Mouse (Mus musculus): ENCODE data around the gene Dnttip2. TPM values are rescaled to one million over a fixed set of nuclear protein-coding genes. Genes with fewer than 3 reads are reported as not detected.
"Not testable (repeated sequence)": the region's sequence is repeated elsewhere in the genome, so short reads cannot be mapped to it uniquely, and the experiment has no call there.

The Dnttip2 gene
- total RNA-seq (2015) = 65.3 and 76.9 TPM in 2 replicates
- 81.9 and 94.7 TPM in 2 replicates for total RNA-seq (2017)

GRCm38 (mm10) chr3:122274241-122275024 lies at the start of gene Dnttip2:
Dnttip2 (plus strand) TSS chr3:122274388.
- peak; percentile 92 for ATAC-seq (ENCODE audit: poor library complexity, severe bottlenecking)

DNA sequence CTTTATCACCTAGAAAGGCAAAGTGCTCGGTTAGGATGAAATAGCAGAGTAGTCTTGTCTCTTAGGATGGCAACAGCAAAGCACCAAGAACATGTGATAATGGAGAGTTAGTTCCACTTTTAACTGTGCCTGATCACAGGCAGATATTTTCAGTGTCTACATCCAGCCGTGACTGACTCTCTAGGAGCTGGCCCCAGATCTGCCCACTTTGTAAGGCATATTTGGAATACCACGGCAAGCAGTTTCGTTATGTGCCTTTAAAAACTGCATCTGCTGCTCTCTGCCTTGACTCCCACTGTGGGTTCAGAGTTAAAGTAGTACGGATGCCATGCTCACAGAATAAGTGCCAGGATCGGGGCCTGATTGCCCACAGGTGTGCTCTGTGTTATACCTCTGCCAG lies 47.2 kb upstream of the Dnttip2 start:
- not testable (repeated sequence) for ATAC-seq (ENCODE audit: poor library complexity, severe bottlenecking)

- ATAC-seq (ENCODE audit: poor library complexity, severe bottlenecking) = no peak
Measured at GRCm38 (mm10) chr3:122235772-122236171, 38.4 kb upstream of the Dnttip2 start.

DNA sequence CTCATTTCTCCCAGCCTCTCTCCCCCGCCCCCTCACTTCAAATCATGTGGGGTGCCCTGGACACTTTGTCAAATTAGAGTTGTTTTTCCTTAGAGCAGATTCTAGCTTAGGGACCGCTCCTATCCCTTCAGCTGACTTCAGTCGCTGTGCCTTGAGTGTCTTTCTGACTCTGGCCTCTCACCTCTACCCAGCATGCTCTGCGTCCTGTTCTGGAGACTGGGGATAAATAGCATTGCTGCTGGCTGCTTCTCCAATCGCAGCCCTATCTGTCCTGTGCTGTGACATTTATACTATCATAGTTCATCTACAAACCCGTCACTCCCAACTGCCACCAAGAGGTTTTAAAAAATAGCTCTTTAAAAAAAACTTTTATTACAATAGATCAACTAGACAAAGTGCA lies 31.3 kb upstream of the Dnttip2 start:
- ATAC-seq (ENCODE audit: poor library complexity, severe bottlenecking) = no peak

GRCm38 (mm10) chr3:122243416-122244167 lies 30.6 kb upstream of the Dnttip2 start:
- 0 out of 2 replicates have a peak, but pooled peaks have one; percentile 17 for ATAC-seq (ENCODE audit: poor library complexity, severe bottlenecking)

GRCm38 (mm10) chr3:122244759-122245158 lies 29.4 kb upstream of the Dnttip2 start:
- ATAC-seq (ENCODE audit: poor library complexity, severe bottlenecking) = no peak

DNA sequence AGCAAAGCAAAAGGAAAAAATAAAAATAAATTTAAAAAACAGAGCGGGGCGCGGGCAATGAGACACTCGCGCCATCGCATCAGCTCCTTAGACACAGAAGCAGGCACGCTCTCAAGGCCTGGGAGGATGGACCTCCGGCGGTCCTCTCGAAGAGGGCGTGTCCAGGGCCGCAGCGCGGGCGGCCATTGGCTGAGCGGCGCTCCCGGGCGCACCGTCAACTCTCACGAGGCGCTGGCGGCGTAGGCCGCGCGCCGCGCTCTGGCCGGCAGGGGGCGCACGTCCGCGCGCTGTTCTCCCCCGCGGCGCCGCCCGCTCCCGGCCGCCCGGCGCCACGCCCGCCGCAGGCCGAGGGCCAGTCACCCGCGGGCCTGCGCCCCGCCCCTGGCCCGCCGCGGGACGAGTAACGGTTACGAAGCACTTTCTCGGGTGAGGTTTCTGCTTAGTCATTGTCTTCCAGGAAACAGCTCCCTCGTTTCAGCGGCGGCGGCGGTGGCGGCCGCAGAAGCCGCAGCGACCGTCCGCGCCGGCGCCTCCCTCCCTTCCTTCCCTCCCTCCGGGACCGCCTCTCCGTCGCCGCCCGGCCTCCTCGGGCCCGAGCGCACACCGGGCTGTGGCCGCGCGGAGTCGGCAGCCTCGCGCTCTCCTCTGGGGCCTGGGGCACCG lies 28.8 kb upstream of the Dnttip2 start, which contains the start of gene Gclm:
Gene Gclm, plus strand, starts transcription at position 343 of the 663 bp plus-strand sequence.
- ATAC-seq (ENCODE audit: poor library complexity, severe bottlenecking) = peak; percentile 80

GRCm38 (mm10) chr3:122245878-122246332 lies 28.3 kb upstream of the Dnttip2 start:
- ATAC-seq (ENCODE audit: poor library complexity, severe bottlenecking) = peak; percentile 53

- no peak for ATAC-seq (ENCODE audit: poor library complexity, severe bottlenecking)
Measured at GRCm38 (mm10) chr3:122246406-122246805, 27.8 kb upstream of the Dnttip2 start.

- peak; percentile 5; the same call in 1 of the 2 replicates for ATAC-seq (ENCODE audit: poor library complexity, severe bottlenecking)
Measured at GRCm38 (mm10) chr3:122246986-122247767, 27.0 kb upstream of the Dnttip2 start.

DNA sequence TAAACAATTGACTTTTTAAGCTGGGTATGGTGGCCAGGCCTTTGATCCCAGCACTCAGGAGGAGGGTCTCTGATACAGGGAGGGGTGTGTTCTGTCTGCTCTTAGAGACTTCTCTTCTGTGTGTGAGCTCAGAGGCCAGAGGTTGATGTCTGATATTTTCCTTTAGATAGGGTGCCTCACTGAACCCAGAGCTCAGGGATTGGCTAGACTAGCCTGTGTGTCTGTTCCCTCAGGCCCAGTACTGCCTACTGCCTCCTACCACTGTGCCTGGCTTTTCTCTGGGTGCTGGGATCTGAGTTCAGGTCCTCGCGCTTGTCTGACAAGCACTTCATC lies 26.5 kb upstream of the Dnttip2 start:
- ATAC-seq (ENCODE audit: poor library complexity, severe bottlenecking) = no peak

GRCm38 (mm10) chr3:122252466-122253253 lies 21.5 kb upstream of the Dnttip2 start:
- no peak for ATAC-seq (ENCODE audit: poor library complexity, severe bottlenecking)

DNA sequence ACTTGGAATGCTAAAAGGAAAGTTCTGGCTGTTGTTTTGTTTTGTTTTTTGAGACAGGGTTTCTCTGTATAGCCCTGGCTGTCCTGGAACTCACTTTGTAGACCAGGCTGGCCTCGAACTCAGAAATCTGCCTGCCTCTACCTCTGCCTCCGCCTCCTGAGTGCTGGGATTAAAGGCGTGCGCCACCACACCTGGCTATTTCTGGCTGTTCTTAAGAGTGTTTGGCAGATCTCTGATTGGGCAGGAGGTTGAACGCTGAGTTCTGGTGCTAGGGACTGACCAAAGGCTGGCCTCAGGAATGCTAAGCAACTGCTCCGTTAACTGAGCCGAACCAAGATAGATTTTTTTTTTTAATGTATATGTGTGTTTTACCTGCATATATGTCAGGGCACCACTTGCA lies 20.1 kb upstream of the Dnttip2 start:
- ATAC-seq (ENCODE audit: poor library complexity, severe bottlenecking) = not testable (repeated sequence)

- ATAC-seq (ENCODE audit: poor library complexity, severe bottlenecking) = no peak
Measured at GRCm38 (mm10) chr3:122269986-122270385, 4.2 kb upstream of the Dnttip2 start.

DNA sequence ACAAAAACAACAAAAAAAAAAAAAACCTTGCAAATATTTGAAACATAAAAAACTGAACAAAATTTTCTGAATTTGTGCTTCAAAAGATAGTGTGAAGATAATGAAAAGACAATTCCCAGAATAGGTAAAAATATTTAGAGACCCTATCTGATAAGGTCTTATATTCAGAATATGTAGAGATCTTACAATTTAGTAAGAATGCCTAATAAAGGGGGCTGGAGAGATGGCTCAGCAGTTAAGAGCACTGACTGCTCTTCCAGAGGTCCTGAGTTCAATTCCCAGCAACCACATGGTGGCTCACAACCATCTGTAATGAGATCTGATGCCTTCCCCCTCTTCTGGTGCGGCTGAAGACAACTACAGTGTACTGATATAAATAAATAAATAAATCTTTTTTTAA lies 1.6 kb upstream of the Dnttip2 start:
- not testable (repeated sequence) for ATAC-seq (ENCODE audit: poor library complexity, severe bottlenecking)

GRCm38 (mm10) chr3:122273407-122274240 lies 564 bp upstream of the Dnttip2 start:
- ATAC-seq (ENCODE audit: poor library complexity, severe bottlenecking) = peak; percentile 79

DNA sequence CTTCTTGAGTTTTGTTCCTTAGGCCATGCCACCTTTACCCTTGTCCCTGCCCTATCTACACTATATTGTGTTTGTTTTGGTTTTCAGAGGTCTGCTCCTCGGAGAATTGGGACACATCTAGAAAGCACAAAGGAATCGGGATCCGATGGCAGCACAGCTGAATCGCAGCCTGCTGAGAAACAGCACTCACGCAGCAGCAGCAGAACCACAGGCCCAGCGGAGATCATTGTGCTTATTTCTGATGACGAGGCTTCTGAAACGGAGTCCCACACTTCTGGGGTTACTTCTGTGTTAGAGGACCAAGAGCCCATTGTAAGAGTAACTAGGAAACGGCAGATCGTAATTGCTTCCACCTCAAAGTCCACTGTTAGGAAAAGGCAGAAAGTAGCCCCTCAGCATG lies 923 bp downstream of the Dnttip2 start:
- ATAC-seq (ENCODE audit: poor library complexity, severe bottlenecking) = no peak

DNA sequence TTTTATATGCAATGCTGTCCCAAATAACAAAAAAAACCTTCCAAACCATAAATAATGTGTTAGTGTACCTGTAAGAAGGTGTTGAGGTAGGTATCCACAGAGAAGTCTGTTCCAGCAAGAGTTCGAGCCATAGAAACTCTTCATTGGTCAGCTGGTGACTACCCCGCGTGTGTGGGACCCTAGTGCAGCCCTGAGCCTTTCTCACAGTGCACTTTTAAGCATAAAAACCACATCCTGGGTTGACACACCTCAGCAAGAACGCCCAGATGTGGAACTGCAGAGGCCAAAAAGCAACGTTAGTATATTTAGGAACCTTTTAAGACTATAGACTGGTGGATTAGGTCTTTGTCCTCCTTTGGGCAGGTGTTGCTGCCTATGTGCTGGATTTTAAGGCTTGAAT lies 13.0 kb downstream of the Dnttip2 start:
- ATAC-seq (ENCODE audit: poor library complexity, severe bottlenecking) = peak; percentile 17; the same call in 1 of the 2 replicates

Measured in megakaryocyte, adult 5-6 weeks (primary cell).